Mouse (Mus musculus): Measurements from ENCODE around the gene Car6.

- no peak for TF ChIP-seq POLR2A (IDR thresholded peaks at IDR 0.05; ENCODE audit: insufficient read length, low read depth)
- no peak for TF ChIP-seq MAX (IDR thresholded peaks at IDR 0.05; ENCODE audit: low read depth)
These were observed 45.8 kb downstream of the Car6 start for GRCm38 (mm10) chr4:150155301-150155700.
